Comparison of ENCODE assay signal across 19 mouse cellular contexts in genomic region chr2:143451256-143451655, GRCm38 (mm10).
DNase-seq lines count a peak whose midpoint lies in the region; ATAC-seq and TF ChIP-seq lines count a peak whose summit lies in the region.
"Had no signal": no experiment of that assay in that cellular context is flagged by ENCODE, and none has a peak within 500 bp of the region (broad histone marks: within the 10 kb centered on the region; RNA-seq: fewer than 3 reads in every experiment).

No protein-coding gene starts in this region.

- no peak for TF ChIP-seq CTCF in cortical plate, adult 2 months (IDR thresholded peaks at IDR 0.05; ENCODE audit: extremely low read depth, insufficient read depth, low read length)

- H3K4me3 ChIP-seq in cortical plate, adult 2 months (ENCODE audit: insufficient read depth, low read length) = no peak overlapping the region
- H3K4me3 ChIP-seq: erythroblast, embryonic 14.5 days; forebrain, embryonic 15.5 days; intestine, embryonic 15.5 days; kidney, embryonic 15.5 days; limb, embryonic 15.5 days; midbrain, embryonic 10.5 days; neural tube, embryonic 13.5 days had no signal

- ATAC-seq in megakaryocyte-erythroid progenitor cell, adult 5-6 weeks (replicated peaks; ENCODE audit: low FRiP score, low TSS enrichment, poor library complexity, severe bottlenecking) = no peak
- ATAC-seq in granulocyte monocyte progenitor cell, adult 5-6 weeks (replicated peaks; ENCODE audit: poor library complexity, severe bottlenecking) = no peak
- ATAC-seq: forebrain, embryonic 15.5 days; intestine, embryonic 15.5 days had no signal

- peaks cover 9% of the 10 kb centered on the region for H3K4me1 ChIP-seq in cortical plate, adult 2 months (ENCODE audit: control insufficient read depth, insufficient read depth, low read length)
- H3K4me1 ChIP-seq: forebrain, embryonic 15.5 days; intestine, embryonic 15.5 days; kidney, embryonic 15.5 days; limb, embryonic 15.5 days; midbrain, embryonic 10.5 days; neural tube, embryonic 13.5 days had no signal

- no peak for TF ChIP-seq POLR2A in cortical plate, adult 2 months (IDR thresholded peaks at IDR 0.05; ENCODE audit: extremely low read depth, insufficient read depth, low read length)

- H3K27ac ChIP-seq in cortical plate, adult 2 months (ENCODE audit: insufficient read depth, low read length) = 0 out of 2 replicates have a peak overlapping the region, but pooled peaks have one; percentile 64
- H3K27ac ChIP-seq: forebrain, embryonic 15.5 days; hindbrain, embryonic 14.5 days; intestine, embryonic 15.5 days; kidney, embryonic 15.5 days; limb, embryonic 15.5 days; midbrain, embryonic 10.5 days; neural tube, embryonic 13.5 days had no signal

- peak; percentile 16 for DNase-seq in layer of hippocampus, adult 11-12 months (ENCODE audit: low spot score)
- no peak for DNase-seq in layer of hippocampus, postnatal 25 days (ENCODE audit: extremely low spot score in 1 of 2, low spot score in 1 of 2)
- peak; percentile 26 to 67 for DNase-seq in left cerebral cortex, adult 18-20 months (ENCODE audit: low spot score in 2 of 2)
- peak; percentile 45 to 69 for DNase-seq in right cerebral cortex, postnatal 10 days (ENCODE audit: low spot score in 2 of 2)
- DNase-seq in ovary, postnatal 14 days (ENCODE audit: low spot score) = no peak
- DNase-seq: cerebellum, adult 11-12 months; heart, postnatal 14 days; thymus, postnatal 14 days had no signal

Comparison
In these comparisons a context has a peak if more than half of its experiments do, and no peak if none do; other contexts are left out.
1. DNase-seq: peak in layer of hippocampus, adult 11-12 months (single experiment), left cerebral cortex, adult 18-20 months (2 of 2) and right cerebral cortex, postnatal 10 days (2 of 2); none in layer of hippocampus, postnatal 25 days (0 of 2) and ovary, postnatal 14 days (single experiment).